ENCODE assay signal across 9 mouse cellular contexts in the genomic region with DNA sequence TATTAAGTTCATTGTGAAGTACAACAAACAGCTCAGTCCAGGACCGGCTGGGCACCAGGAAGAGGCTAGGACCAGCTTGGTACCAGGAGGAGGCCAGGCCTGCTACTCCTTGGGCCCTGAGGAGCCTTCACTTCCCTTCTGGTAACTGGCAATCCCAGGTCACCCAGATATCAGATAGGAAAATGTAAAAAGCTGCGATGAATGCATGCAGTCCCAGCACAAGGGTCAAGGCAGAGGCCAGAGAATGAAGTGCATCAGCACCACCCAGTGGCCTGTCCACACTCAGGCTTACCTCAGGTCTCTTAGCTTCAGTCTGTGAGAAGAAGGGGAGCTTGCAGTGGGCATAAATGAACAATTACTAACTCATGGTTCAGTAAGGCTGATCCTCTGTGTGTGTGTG. TPM values are rescaled to one million over a fixed set of nuclear protein-coding genes. Genes with fewer than 3 reads are reported as not detected.
DNase-seq lines count a peak whose midpoint lies in the region; ATAC-seq and TF ChIP-seq lines count a peak whose summit lies in the region.
"Had no signal": no experiment of that assay in that cellular context is flagged by ENCODE, and none has a peak within 500 bp of the region (broad histone marks: within the 10 kb centered on the region; RNA-seq: fewer than 3 reads in every experiment).

No protein-coding gene starts in this region.

- no peak for ATAC-seq in stomach, postnatal 0 days (ENCODE audit: low FRiP score, low TSS enrichment)

- H3K4me1 ChIP-seq in testis, adult 2 months (ENCODE audit: control insufficient read depth, insufficient read depth, low read length), result no peaks in the 10 kb centered on the region
- no peaks in the 10 kb centered on the region for H3K4me1 ChIP-seq in stomach, postnatal 0 days (replicated peaks; ENCODE audit: control insufficient read depth, insufficient read depth)
- H3K4me1 ChIP-seq: embryonic facial prominence, embryonic 12.5 days had no signal

- H3K4me3 ChIP-seq in testis, adult 2 months (ENCODE audit: control insufficient read depth, low read depth, low read length), result no peak overlapping the region
- no peak overlapping the region for H3K4me3 ChIP-seq in stomach, postnatal 0 days (ENCODE audit: low read depth, low read length)
- H3K4me3 ChIP-seq: embryonic facial prominence, embryonic 12.5 days had no signal

- no peak overlapping the region for H3K9ac ChIP-seq in stomach, postnatal 0 days (ENCODE audit: low read length)
- H3K9ac ChIP-seq: embryonic facial prominence, embryonic 12.5 days had no signal

- peak; percentile 33; the same call in 1 of the 2 replicates for TF ChIP-seq CTCF in testis, adult 2 months (IDR thresholded peaks at IDR 0.05; ENCODE audit: control insufficient read depth, insufficient read depth, insufficient replicate concordance, low read depth, low read length)
- peak; percentile 69 for TF ChIP-seq CTCF in stomach, postnatal 0 days (IDR thresholded peaks at IDR 0.05; ENCODE audit: low read depth)

- WGBS in stomach, postnatal 0 days, result 45% methylated on average over 2 of the region's 2 CpGs

- no peak for TF ChIP-seq EP300 in stomach, postnatal 0 days (optimal IDR thresholded peaks at IDR 0.05)

- H3K9me3 ChIP-seq in stomach, postnatal 0 days (ENCODE audit: control insufficient read depth, low read length), result no peaks in the 10 kb centered on the region
- H3K9me3 ChIP-seq: embryonic facial prominence, embryonic 12.5 days had no signal

- H3K27me3 ChIP-seq in testis, adult 2 months (ENCODE audit: control insufficient read depth, insufficient read depth, low read length), result no peaks in the 10 kb centered on the region
- no peaks in the 10 kb centered on the region for H3K27me3 ChIP-seq in stomach, postnatal 0 days (ENCODE audit: control insufficient read depth, insufficient read depth, low read length)
- H3K27me3 ChIP-seq: embryonic facial prominence, embryonic 12.5 days had no signal

- no peak for TF ChIP-seq POLR2A in testis, adult 2 months (IDR thresholded peaks at IDR 0.05; ENCODE audit: control insufficient read depth, low read depth, low read length)

- no peaks in the 10 kb centered on the region for H3K36me3 ChIP-seq in testis, adult 2 months (ENCODE audit: control insufficient read depth, insufficient read depth, low read length)
- peaks cover 10% of the 10 kb centered on the region; the same call in 1 of the 2 replicates for H3K36me3 ChIP-seq in stomach, postnatal 0 days (ENCODE audit: control insufficient read depth, insufficient read depth, low read length)

- H3K4me2 ChIP-seq in stomach, postnatal 0 days (replicated peaks; ENCODE audit: low read depth), result no peak overlapping the region
- H3K4me2 ChIP-seq: embryonic facial prominence, embryonic 12.5 days had no signal

- no peak overlapping the region for H3K27ac ChIP-seq in testis, adult 2 months (ENCODE audit: control insufficient read depth, insufficient read depth, low read depth, low read length)
- no peak overlapping the region for H3K27ac ChIP-seq in stomach, postnatal 0 days (replicated peaks)
- H3K27ac ChIP-seq: embryonic facial prominence, embryonic 12.5 days had no signal

- DNase-seq in adrenal gland, postnatal 14 days, result peak; percentile 54
- no peak for DNase-seq in adrenal gland, postnatal 4 days (ENCODE audit: low spot score in 2 of 2)
- DNase-seq in testis, postnatal 10 days (ENCODE audit: low spot score), result no peak
- peak; percentile 43 for DNase-seq in kidney, adult 9 months
- DNase-seq in stomach, postnatal 0 days (ENCODE audit: low spot score), result peak; percentile 34
- DNase-seq in spleen, postnatal 4 days (ENCODE audit: low spot score in 2 of 2), result no peak
- DNase-seq in testis, postnatal 14 days (ENCODE audit: low spot score), result no peak

RNA-seq across cellular contexts. Expression of a gene that starts 20.9 kb away (rescaled TPM):
- total RNA-seq in adrenal gland, postnatal 14 days (2021), result 33.2 and 36.8 TPM in 2 replicates
- 10 to 100 TPM; 41.7 to 47.3 TPM for total RNA-seq in adrenal gland, postnatal 4 days (2021)
- 34.7 and 43.1 TPM in 2 replicates for polyA plus RNA-seq in testis, adult 2 months (2012; rRNA removed)
- 22.2 and 23.2 TPM in 2 replicates for polyA plus RNA-seq in stomach, postnatal 0 days (2015; fragmentation: Nextera tagmentation; extraction: Ambion mirVana)

Comparison
In these comparisons a context has a peak if more than half of its experiments do, and no peak if none do; other contexts are left out.
1. DNase-seq: peak in adrenal gland, postnatal 14 days (single experiment), kidney, adult 9 months (single experiment) and stomach, postnatal 0 days (single experiment); none in adrenal gland, postnatal 4 days (0 of 2), testis, postnatal 10 days (single experiment), spleen, postnatal 4 days (0 of 2) and testis, postnatal 14 days (single experiment).